ENCODE assay signal across 33 mouse cellular contexts in genomic region chr1:93135036-93135526, GRCm38 (mm10). TPM values are rescaled to one million over a fixed set of nuclear protein-coding genes. Genes with fewer than 3 reads are reported as not detected.
A peak's percentile ranks its signal among the peaks of the same experiment; 100 is the strongest.
DNase-seq lines count a peak whose midpoint lies in the region; ATAC-seq and TF ChIP-seq lines count a peak whose summit lies in the region.
"Had no signal": no experiment of that assay in that cellular context is flagged by ENCODE, and none has a peak within 500 bp of the region (broad histone marks: within the 10 kb centered on the region; RNA-seq: fewer than 3 reads in every experiment).

TSS of gene Agxt (plus strand) at chr1:93135240.

- WGBS in liver, adult 2 months: 25% methylated on average over 12 of the region's 12 CpGs
- WGBS in liver, embryonic 12.5 days (ENCODE audit: insufficient replicate concordance): 61% methylated on average over 12 of the region's 12 CpGs

- no peaks in the 10 kb centered on the region for H3K9me3 ChIP-seq in liver, embryonic 12.5 days (replicated peaks)
- H3K9me3 ChIP-seq in E14TG2a.4 (ENCODE audit: low read length): no peaks in the 10 kb centered on the region
- no peaks in the 10 kb centered on the region for H3K9me3 ChIP-seq in ES-E14 (ENCODE audit: control insufficient read depth, insufficient read depth, low read depth, low read length)
- H3K9me3 ChIP-seq: embryonic facial prominence, embryonic 12.5 days; embryonic facial prominence, embryonic 15.5 days; G1E; heart, embryonic 12.5 days; heart, embryonic 15.5 days had no signal

- H3K79me2 ChIP-seq in liver, adult 2 months (ENCODE audit: control insufficient read depth, insufficient read depth, low read length): 0 out of 2 replicates have a peak, but pooled peaks cover 7% of the 10 kb centered on the region

- in situ Hi-C loops in ES-E14 (cut with MboI; ENCODE audit: low sequenced_read_pairs in 2 of 2, unreplicated experiment in 2 of 2): no loop called here

- peak; percentile 93 for DNase-seq in liver, adult 2 months (ENCODE audit: extremely low read depth, low read depth, low spot score)
- DNase-seq in ES-E14 (ENCODE audit: low read depth, low spot score): no peak
- no peak for DNase-seq in layer of hippocampus, postnatal 10 days (ENCODE audit: low spot score in 2 of 2)
- no peak for DNase-seq in right cerebral cortex, postnatal 14 days
- DNase-seq: cerebellum, adult 11 months; cerebellum, adult 2 months; cerebellum, adult 9-11 months; cerebellum, postnatal 25 days; forebrain, postnatal 0 days; gastrocnemius, adult 2 months; gastrocnemius, postnatal 14 days; heart, postnatal 10 days; heart, postnatal 4 days had no signal

- TF ChIP-seq CTCF in liver, adult 2 months (IDR thresholded peaks at IDR 0.05; ENCODE audit: low read depth, low read length): peak; percentile 50
- no peak for TF ChIP-seq CTCF in E14TG2a.4 (conservative IDR thresholded peaks at IDR 0.05; ENCODE audit: low read length)

- peaks cover 30% of the 10 kb centered on the region for H3K4me1 ChIP-seq in liver, adult 2 months (ENCODE audit: control insufficient read depth, insufficient read depth, low read length)
- no peaks in the 10 kb centered on the region for H3K4me1 ChIP-seq in liver, embryonic 12.5 days
- H3K4me1 ChIP-seq in E14TG2a.4 (replicated peaks; ENCODE audit: low read depth, low read length) (no peaks in the 10 kb centered on the region; the same call in 1 of the 2 replicates), ES-E14 (ENCODE audit: control insufficient read depth in 2 of 2, insufficient read depth in 2 of 2, low read length in 2 of 2, poor library complexity in 1 of 2) (no peaks in the 10 kb centered on the region; a peak in 1 of 4 replicates)
- H3K4me1 ChIP-seq: embryonic facial prominence, embryonic 12.5 days; embryonic facial prominence, embryonic 15.5 days had no signal

- H3K27ac ChIP-seq in liver, adult 2 months (replicated peaks; ENCODE audit: insufficient read depth, low read depth, low read length): peak within 1 kb of the TSS; percentile 80
- no peak within 1 kb of the TSS for H3K27ac ChIP-seq in liver, embryonic 12.5 days
- no peak within 1 kb of the TSS for H3K27ac ChIP-seq in ES-E14 (ENCODE audit: insufficient read depth, low read depth, low read length, poor library complexity, severe bottlenecking)
- H3K27ac ChIP-seq: embryonic facial prominence, embryonic 12.5 days; embryonic facial prominence, embryonic 15.5 days; gastrocnemius, adult 2 months; heart, embryonic 15.5 days; hindbrain, embryonic 14.5 days; hindbrain, postnatal 0 days had no signal

- H3K36me3 ChIP-seq in liver, adult 2 months (ENCODE audit: control insufficient read depth, insufficient read depth, low read length): no peaks in the 10 kb centered on the region
- H3K36me3 ChIP-seq in liver, embryonic 12.5 days: no peaks in the 10 kb centered on the region
- H3K36me3 ChIP-seq in E14TG2a.4 (ENCODE audit: insufficient read depth, low read length): no peaks in the 10 kb centered on the region
- H3K36me3 ChIP-seq in ES-E14 (ENCODE audit: control insufficient read depth, insufficient read depth, low read length, poor library complexity, severe bottlenecking): no peaks in the 10 kb centered on the region
- H3K36me3 ChIP-seq: embryonic facial prominence, embryonic 12.5 days; embryonic facial prominence, embryonic 15.5 days; G1E; heart, embryonic 12.5 days; heart, embryonic 15.5 days had no signal

- H3K4me2 ChIP-seq in liver, embryonic 12.5 days: no peak within 1 kb of the TSS
- H3K4me2 ChIP-seq: embryonic facial prominence, embryonic 12.5 days; embryonic facial prominence, embryonic 15.5 days; heart, embryonic 12.5 days; heart, embryonic 15.5 days; hindbrain, embryonic 14.5 days had no signal

- no peaks in the 10 kb centered on the region for H3K27me3 ChIP-seq in liver, adult 2 months (ENCODE audit: control insufficient read depth, insufficient read depth, low read length)
- no peaks in the 10 kb centered on the region for H3K27me3 ChIP-seq in liver, embryonic 12.5 days (replicated peaks)
- H3K27me3 ChIP-seq in E14TG2a.4 (ENCODE audit: insufficient read depth, low read length): 0 out of 2 replicates have a peak, but pooled peaks cover 4% of the 10 kb centered on the region
- H3K27me3 ChIP-seq: embryonic facial prominence, embryonic 12.5 days; embryonic facial prominence, embryonic 15.5 days; Patski had no signal

- peak within 1 kb of the TSS; percentile 66 for H3K4me3 ChIP-seq in liver, adult 2 months (ENCODE audit: insufficient read depth, low read depth, low read length)
- H3K4me3 ChIP-seq in liver, embryonic 12.5 days: no peak within 1 kb of the TSS
- H3K4me3 ChIP-seq in E14TG2a.4 (replicated peaks; ENCODE audit: low read length) (peak within 1 kb of the TSS; percentile 45), ES-E14 (ENCODE audit: insufficient read depth in 1 of 2, low read depth in 1 of 2, low read length in 2 of 2, poor library complexity in 1 of 2, severe bottlenecking in 1 of 2) (peak within 1 kb of the TSS in 1 of 2 experiments; percentile 26; a peak in 1 of 4 replicates)
- H3K4me3 ChIP-seq: embryonic facial prominence, embryonic 12.5 days; embryonic facial prominence, embryonic 15.5 days; gastrocnemius, adult 2 months; heart, embryonic 12.5 days; heart, embryonic 15.5 days had no signal

- TF ChIP-seq POLR2A in liver, adult 2 months (IDR thresholded peaks at IDR 0.05; ENCODE audit: extremely low read depth, insufficient read depth, low read length): peak; percentile 66; the same call in 1 of the 2 replicates

- H3K9ac ChIP-seq in liver, adult 2 months (ENCODE audit: low read depth, low read length): peak within 1 kb of the TSS; percentile 69
- no peak within 1 kb of the TSS for H3K9ac ChIP-seq in liver, embryonic 12.5 days
- H3K9ac ChIP-seq in ES-E14 (ENCODE audit: insufficient read depth, low read depth, low read length, poor library complexity, severe bottlenecking): 0 out of 2 replicates have a peak within 1 kb of the TSS, but pooled peaks have one; percentile 7
- H3K9ac ChIP-seq: embryonic facial prominence, embryonic 12.5 days; embryonic facial prominence, embryonic 15.5 days; forebrain, postnatal 0 days; heart, embryonic 12.5 days; heart, embryonic 15.5 days; hindbrain, embryonic 14.5 days had no signal

- ATAC-seq in liver, embryonic 12.5 days: no peak
- ATAC-seq: CD4-positive, CD25-positive, alpha-beta regulatory T cell, adult 4 months; forebrain, embryonic 14.5 days; forebrain, postnatal 0 days; hindbrain, postnatal 0 days; inflammation-experienced regulatory T-cells, adult 6 months; Patski had no signal

TF ChIP-seq in ES-E14, 5 proteins besides CTCF, POLR2A, EP300 and RAD21:
- no peak for TF ChIP-seq ZC3H11A (IDR thresholded peaks at IDR 0.05; ENCODE audit: borderline replicate concordance, low read depth, low read length)
- no peak for TF ChIP-seq HCFC1 (IDR thresholded peaks at IDR 0.05; ENCODE audit: borderline replicate concordance, insufficient read depth, low read length)
- TF ChIP-seq MAFK (IDR thresholded peaks at IDR 0.05; ENCODE audit: insufficient read depth, low read depth, low read length): no peak
- TF ChIP-seq ZNF384 (IDR thresholded peaks at IDR 0.05; ENCODE audit: low read depth, low read length): no peak
- TF ChIP-seq CHD2 (IDR thresholded peaks at IDR 0.05; ENCODE audit: low read depth, low read length): no peak

RNA-seq across cellular contexts. Expression of gene Agxt, which starts in this region (rescaled TPM):
- 394 and 587 TPM in 2 replicates for total RNA-seq in liver, adult 2 months (2014; rRNA removed)
- 374 and 553 TPM in 2 replicates for polyA plus RNA-seq in liver, adult 2 months (2012; rRNA removed)
- 1.7 and 2.2 TPM in 2 replicates for polyA plus RNA-seq in liver, embryonic 12.5 days (2016; fragmentation: Nextera tagmentation; extraction: Ambion mirVana)
- total RNA-seq in ES-E14 (2012; rRNA removed): not detected in 2 replicates
- total RNA-seq in layer of hippocampus, postnatal 10 days (2021): not detected
- total RNA-seq: adrenal gland, adult 18-20 months; common myeloid progenitor, adult 5-6 weeks; forebrain, postnatal 0 days; G1E; gastrocnemius, adult 2 months; gastrocnemius, postnatal 14 days; heart, adult 8-10 months; heart, postnatal 10 days; heart, postnatal 4 days; hindbrain, postnatal 0 days had no signal
- polyA plus RNA-seq: C2C12; CD4-positive, CD25-positive, alpha-beta regulatory T cell, adult 4 months; cerebellum, adult 2 months; embryonic facial prominence, embryonic 12.5 days; forebrain, embryonic 11.5 days; forebrain, embryonic 14.5 days; forebrain, postnatal 0 days; frontal cortex, adult 2 months; G1E; heart, embryonic 12.5 days; heart, embryonic 15.5 days; hindbrain, embryonic 11.5 days; hindbrain, embryonic 14.5 days; hindbrain, postnatal 0 days; inflammation-experienced regulatory T-cells, adult 6 months; Patski had no signal

Comparison
In these comparisons a context has a peak if more than half of its experiments do, and no peak if none do; other contexts are left out.
1. RNA of gene Agxt (total RNA-seq): 394 to 587 TPM in liver, adult 2 months; not detected in ES-E14 and not detected in layer of hippocampus, postnatal 10 days; every median in the first group is over 100 times any median in the second.
2. RNA of gene Agxt (polyA plus RNA-seq): 374 to 553 TPM in liver, adult 2 months; 1.7 to 2.2 TPM in liver, embryonic 12.5 days; every median in the first group is over 100 times any median in the second.